Mouse (Mus musculus): ENCODE data around the gene Tmem254a.
"Not testable (repeated sequence)": the region's sequence is repeated elsewhere in the genome, so short reads cannot be mapped to it uniquely, and the experiment has no call there.

Tmem254a gene

DNA sequence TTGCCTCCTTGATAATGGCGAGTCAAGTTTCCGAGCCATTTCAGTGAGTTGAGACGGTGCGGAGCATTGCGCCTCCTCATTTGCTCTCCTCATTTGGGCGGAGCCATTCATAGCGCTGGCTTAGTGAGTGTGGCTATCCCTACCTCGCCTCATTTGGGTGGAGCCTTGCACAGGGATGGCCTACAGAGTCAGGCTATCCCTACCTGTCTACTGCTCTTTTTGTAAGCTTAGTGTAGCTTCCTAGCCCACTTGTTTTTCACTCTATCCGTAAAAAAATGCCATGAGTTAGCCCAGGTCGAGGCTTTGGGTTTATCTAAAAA is at the start of gene Tmem254a:
Tmem254a (minus strand) TSS at position 111 of the 320 bp plus-strand sequence.
- peak; percentile 93 for ATAC-seq (ENCODE audit: low TSS enrichment)

GRCm38 (mm10) chr14:25957861-25958260 is 30.4 kb upstream of the Tmem254a start:
- ATAC-seq (ENCODE audit: low TSS enrichment) = not testable (repeated sequence)

GRCm38 (mm10) chr14:25938004-25938403 is 10.5 kb upstream of the Tmem254a start, which contains the start of gene Cphx1:
Gene Cphx1 (plus strand): TSS chr14:25938304.
- ATAC-seq (ENCODE audit: low TSS enrichment) = not testable (repeated sequence)

DNA sequence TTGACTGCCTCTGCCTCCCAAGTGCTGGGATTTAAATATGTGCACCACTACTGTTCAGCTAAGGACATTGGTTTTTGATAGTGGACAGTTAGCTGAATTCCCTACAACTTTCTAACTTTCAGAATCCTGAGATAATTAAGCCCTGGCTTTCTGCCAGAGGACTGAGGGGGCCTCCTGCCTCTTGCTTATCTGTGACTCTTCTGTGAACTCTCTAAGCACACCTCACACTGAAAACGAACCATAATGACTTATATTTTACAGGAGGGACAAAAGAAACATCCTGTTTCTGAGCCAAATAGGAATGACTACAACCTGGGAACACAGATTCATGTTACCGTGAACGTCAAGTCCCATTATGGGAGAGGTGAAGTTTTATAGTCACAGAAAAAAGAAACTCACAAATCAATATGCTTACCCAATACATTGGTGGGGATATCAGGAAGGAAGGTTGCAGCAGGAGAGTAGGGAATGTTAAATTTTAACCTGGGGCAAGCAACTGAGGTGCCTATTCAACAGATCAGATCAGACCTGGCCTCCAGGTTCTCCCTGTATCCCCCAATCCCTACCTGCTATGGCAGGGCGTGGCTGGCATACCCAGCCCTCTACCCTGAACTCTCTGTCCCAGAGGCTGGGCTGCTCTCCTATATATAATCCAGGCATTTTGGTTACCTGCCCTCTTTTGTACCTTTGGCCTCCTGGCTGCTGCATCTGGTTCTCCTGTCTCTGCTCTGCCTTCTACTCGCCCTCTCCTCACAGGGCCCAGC is 9.6 kb upstream of the Tmem254a start:
- not testable (repeated sequence) for ATAC-seq (ENCODE audit: low TSS enrichment)

DNA sequence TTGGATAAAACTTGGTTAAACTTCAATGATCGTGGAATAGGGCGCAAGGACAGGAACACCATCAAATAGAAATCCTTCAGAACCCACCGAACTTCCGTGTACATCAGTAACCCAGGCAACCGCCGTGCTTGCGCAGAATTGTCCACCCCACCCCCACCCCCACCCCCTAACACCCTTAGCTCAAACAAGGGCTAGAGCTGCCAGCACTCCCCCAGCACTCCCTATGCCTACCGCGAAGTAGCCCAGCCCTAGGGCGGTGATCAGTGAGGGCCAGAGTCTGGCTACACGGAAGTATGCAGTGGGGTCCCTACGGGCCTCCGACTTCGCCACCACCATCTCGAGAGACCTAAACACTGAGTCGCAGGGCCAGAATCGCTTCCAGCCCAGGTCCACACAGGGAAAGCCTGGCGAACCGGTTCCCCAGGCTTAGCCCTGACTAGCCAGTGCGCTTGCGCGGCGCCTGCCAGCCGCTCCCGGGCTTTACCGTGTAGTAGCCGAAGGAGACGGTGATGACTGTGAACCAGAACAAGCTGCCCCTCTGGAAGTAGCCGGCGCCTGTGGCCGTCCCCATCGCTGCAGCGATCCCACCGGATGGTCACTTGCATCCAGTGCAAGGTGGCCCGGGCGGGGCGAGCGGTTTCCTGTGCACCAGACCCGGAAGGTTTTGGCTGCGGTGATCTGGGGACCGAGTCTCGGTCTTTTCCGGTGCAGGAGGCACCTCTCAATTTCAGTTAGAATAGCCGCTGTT is 484 bp downstream of the Tmem254a start:
- ATAC-seq (ENCODE audit: low TSS enrichment) = peak; percentile 90

DNA sequence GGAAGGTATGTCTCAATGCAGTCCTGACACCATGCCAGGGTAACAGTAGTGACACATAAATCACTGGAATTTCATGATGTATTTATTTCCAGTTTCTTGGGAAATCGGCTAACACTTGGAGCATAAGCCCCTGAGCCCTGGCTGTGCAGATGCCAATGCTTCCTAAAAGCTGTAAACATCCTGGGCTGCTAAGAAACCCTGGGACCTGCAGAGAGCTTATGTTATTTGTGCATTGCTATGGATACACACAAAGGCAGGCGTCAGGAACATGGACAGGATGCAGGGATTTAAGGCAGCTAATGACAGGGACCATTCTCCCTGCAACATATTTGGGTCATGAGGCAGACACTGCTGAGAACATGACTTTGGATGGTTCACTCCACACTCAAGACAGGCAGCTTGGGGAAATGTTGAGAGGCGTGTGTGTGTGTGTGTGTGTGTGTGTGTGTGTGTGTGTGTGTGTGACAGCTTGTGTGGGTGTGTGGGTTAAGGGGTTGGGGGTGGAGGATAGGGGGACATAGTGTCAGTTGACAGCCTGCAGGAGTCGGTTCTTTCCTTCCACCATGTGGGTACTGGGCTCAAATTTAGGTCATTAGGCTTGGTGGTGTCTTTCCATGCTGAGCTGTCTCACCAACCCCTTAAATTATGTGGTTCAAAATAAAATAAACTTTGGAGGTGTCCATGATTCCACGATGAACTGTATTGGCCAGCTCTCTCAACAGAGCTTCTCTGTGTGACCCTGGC is 8.9 kb downstream of the Tmem254a start:
- not testable (repeated sequence) for ATAC-seq (ENCODE audit: low TSS enrichment)

GRCm38 (mm10) chr14:25908976-25909375 is 18.5 kb downstream of the Tmem254a start:
- not testable (repeated sequence) for ATAC-seq (ENCODE audit: low TSS enrichment)

DNA sequence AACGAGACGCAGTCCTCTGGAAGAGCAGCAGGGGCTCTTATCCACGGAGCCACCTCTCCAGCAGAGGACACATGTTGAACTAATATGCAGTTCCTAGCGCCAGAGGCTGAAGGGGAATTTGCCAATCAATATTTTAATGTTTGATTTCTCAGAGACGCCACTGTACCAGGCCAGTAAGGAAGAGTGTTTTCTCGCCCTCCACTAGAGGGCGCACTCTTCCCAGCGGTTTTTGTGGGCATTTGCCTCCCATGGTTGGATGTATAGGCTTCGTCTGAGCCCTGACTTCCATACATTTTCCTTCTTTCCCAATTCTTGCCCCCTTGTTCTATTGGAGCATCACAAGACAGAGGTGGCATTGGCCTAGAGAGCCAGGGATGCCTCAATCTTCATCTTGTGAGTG is 20.2 kb downstream of the Tmem254a start:
- not testable (repeated sequence) for ATAC-seq (ENCODE audit: low TSS enrichment)

GRCm38 (mm10) chr14:25905243-25905642 is 22.2 kb downstream of the Tmem254a start:
- ATAC-seq (ENCODE audit: low TSS enrichment) = not testable (repeated sequence)

DNA sequence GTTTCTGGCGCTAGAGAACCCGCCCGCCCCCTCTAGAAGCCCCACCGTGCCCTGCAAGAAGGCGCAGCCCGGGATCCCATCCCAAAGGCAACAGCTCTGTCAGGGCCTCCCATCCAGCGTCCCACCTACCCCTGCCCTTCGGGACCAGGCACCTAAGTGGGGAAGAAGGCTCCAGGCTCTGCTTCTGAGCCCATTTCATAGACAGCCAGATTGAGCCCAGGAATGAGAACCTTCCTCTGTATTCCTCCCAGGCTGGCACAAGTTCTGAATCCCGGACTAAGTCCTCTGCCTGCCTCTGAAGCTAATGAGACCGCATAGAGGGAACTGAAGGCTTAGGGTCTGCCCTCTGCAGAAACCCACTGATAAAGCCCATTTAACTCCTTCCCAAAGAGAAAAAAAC is 24.5 kb downstream of the Tmem254a start, which contains the start of gene Plac9a:
Plac9a (minus strand) TSS at position 101 of the 400 bp plus-strand sequence.
- ATAC-seq (ENCODE audit: low TSS enrichment) = not testable (repeated sequence)

DNA sequence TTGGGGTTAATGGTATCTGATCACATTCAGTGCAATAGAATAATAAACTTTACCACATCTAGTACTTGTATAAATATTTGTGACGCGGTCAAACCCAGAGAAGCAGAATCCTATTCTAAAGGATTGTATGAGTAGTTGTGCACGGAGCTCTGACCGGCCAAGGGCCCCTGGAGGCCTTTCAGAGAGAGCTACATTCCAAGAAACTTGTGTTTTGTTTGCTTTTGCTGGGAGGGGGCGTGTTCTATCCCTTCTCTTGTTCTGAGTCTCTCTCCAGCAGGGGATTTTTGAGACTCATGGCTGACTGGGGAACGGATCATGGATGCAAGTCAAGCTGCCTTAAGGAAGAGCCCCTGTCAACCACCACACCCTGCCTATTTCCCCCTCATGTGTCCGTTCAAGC is 31.8 kb downstream of the Tmem254a start:
- ATAC-seq (ENCODE audit: low TSS enrichment) = not testable (repeated sequence)

- not testable (repeated sequence) for ATAC-seq (ENCODE audit: low TSS enrichment)
Observed at GRCm38 (mm10) chr14:25894566-25894965, 32.9 kb downstream of the Tmem254a start.

GRCm38 (mm10) chr14:25885886-25886285 is 41.6 kb downstream of the Tmem254a start:
- not testable (repeated sequence) for ATAC-seq (ENCODE audit: low TSS enrichment)

DNA sequence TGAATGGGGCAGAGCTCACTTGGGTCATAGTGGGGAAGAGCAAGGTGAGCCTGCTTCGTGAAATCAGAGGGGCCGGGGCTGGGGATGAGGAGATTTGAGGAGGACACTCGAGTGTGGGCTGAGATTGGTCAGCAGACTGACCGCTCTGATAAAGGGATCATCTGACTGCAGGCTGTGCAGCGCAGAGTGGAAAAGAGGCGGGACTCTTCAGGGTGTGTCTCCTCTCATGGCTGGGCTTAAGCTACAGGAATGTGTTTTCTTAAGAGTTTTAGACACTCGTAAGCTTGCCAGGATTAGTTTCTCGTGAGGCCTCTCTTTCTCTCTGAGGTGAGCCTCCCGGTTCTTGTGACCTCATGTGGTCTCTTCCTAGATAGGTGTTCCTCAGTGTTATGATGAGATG is 45.7 kb downstream of the Tmem254a start:
- ATAC-seq (ENCODE audit: low TSS enrichment) = not testable (repeated sequence)

- ATAC-seq (ENCODE audit: low TSS enrichment) = not testable (repeated sequence)
Observed at GRCm38 (mm10) chr14:25876640-25877039, 50.8 kb downstream of the Tmem254a start.

All from frontal cortex, adult (tissue).